Mouse (Mus musculus): ENCODE measurements around the gene Col28a1. TPM values are rescaled to one million over a fixed set of nuclear protein-coding genes. Genes with fewer than 3 reads are reported as not detected.

The Col28a1 gene
- total RNA-seq, 2 experiments from 2014 or later, result 1.3 to 1.8 TPM

DNA sequence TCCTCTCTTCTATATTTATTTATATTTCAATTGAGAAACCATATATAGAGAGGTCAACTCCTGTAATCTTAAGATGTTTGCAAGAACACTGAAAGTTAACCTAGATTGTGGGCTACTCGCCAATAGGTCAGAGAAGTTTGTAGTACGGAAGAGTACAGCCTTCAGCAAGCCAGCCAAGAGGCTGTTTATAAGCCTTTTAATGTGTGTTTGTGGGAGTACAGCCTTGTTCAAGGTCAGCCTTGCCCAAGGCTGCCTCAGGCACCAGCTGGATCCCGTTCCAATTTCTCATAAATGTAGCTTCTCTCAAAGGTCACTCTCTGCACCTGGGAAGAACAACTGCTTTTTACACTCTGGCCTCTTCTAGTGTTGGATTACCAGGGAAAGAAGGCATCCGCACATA, 146.0 kb downstream of the Col28a1 start:
- intact Hi-C loops (cut with DNase I), result no loop called here
- no peak for DNase-seq

DNA sequence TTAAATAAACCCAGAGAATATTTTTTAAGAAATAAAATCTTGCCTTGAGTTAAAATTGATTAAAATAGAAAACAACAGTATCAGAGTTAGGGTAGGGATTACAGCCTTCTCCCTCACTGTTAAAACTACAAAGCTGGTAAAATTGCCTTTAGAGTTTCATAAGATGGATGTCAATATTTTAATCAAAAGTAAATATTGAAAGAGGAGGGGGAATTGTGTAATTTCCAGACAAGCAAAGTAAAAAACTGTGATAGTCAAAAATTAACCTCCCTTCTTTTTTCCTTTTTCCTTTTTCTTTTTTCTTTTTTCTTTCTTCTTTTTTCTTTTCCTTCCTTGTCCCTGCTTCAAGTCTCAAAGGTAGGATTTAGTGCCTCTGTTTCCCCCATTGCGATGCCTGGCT, 146.6 kb downstream of the Col28a1 start:
- intact Hi-C loops (cut with DNase I), result no loop called here
- no peak for DNase-seq

DNA sequence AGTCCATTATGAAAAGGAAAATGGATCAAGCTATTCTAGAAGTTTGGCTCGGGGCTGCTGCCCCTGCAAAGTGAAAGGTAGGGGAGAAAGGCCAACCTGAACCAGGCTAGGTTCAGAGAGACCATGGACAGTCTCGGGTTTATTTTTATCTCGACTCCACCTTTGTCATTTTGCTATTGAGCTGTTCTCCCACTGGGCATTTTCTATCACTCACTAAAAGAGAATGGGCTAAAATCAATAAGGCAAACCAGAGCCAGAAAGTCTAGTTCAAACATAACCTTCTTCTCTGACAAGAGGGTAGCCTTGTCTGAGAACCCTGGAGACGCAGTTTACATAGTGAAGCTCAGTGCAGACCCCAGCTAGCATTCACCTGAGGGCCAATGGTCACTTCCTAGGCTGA, 163.7 kb downstream of the Col28a1 start:
- DNase-seq, result no peak
- intact Hi-C loops (cut with DNase I), result no loop called here

DNA sequence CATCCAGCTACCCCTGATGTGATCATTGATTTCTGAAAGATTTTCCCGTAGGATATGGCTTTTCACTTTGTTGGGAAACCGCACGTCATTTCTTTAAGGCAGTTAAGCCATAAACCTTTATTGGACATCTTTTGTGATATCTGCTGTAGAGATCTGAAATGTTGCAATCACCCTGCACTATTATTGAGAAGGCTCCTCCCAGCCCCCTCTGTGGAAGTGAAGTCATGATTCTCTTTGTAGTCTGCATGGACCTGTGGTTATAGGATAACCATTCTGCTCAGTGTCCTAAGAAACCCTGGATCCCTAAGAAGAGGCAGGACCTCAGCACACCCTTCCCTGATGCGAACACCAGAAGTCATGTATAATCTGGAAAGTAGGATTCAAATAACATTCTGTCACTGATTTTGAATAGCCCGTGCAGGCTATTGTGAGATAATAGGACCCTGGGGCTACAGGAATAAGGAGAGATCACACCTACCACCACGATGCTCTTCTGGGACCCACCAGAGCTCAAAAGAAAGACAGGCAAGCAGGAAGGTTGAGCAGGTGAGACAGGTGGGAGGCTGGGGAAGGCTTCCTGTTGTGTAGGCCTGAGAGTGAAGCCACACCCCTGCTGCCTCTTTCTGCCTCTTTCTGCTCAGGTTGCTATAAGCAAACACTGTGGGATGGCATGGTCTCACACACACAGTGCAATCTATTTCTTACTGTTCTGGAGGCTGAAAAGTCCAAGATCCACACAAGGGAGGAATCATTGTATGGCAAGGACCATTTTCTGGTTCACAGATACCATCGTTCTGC, 166.9 kb downstream of the Col28a1 start:
- DNase-seq, result no peak
- intact Hi-C loops (cut with DNase I), result no loop called here

DNA sequence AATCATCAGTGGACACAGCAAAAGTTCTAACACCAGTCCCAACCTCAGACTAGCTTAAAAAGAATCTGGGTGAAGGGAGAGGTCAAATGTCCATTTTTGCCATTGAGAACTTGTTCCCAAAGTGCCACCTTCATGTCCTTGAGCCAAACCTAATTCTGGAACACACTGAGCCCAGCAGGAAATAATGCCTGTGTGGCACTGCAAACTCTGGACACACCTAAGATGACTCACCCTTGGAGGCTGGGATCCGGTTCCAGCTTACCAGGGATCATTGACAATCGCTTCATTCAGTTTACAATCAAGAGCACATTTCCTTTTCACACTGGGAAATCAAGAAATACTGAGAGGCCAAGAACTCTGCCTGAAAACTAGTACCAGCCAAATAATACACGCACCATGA, 168.9 kb downstream of the Col28a1 start:
- no peak for DNase-seq
- intact Hi-C loops (cut with DNase I), result no loop called here

DNA sequence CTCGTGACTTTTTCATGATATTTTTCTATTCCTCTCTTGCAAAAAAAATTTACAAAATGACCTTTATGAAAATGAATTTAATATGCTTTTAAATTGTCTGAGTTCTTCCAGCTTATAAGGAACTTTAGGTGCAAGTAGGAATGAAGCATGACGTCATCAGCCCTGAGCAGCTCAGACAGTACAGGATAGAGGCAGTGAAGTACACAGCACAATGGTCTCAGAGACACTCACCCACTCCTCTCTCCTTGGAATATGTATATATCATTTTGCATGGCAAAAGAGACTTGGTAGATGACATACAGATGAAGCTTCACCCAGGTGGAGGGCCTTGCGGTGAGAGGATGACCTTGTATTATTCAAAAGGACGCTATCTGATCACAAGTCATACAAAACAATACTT, 197.7 kb downstream of the Col28a1 start:
- intact Hi-C loops (cut with DNase I), result no loop called here
- DNase-seq, result no peak

DNA sequence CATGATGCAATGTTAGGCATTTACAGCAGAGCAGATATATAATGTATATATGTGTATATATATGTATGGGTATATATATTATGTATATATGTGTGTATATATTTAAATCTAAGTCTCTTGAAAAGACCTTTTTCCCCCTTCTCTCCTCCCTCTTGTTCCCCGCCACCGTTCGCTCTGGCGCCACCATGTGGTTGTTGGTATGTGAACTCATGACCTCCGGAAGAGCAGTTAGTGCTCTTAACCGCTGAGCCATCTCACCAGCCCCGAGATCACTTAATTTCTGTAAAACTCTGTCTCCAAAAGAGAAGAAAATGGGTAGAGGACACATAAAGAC, 208.8 kb downstream of the Col28a1 start:
- intact Hi-C loops (cut with DNase I), result loop anchor here (2.0 to 10.0 kb wide), 2 partner anchors 139 to 201 kb away; partner anchors contain the start of gene C1galt1
- DNase-seq, result peak; percentile 67 to 78

DNA sequence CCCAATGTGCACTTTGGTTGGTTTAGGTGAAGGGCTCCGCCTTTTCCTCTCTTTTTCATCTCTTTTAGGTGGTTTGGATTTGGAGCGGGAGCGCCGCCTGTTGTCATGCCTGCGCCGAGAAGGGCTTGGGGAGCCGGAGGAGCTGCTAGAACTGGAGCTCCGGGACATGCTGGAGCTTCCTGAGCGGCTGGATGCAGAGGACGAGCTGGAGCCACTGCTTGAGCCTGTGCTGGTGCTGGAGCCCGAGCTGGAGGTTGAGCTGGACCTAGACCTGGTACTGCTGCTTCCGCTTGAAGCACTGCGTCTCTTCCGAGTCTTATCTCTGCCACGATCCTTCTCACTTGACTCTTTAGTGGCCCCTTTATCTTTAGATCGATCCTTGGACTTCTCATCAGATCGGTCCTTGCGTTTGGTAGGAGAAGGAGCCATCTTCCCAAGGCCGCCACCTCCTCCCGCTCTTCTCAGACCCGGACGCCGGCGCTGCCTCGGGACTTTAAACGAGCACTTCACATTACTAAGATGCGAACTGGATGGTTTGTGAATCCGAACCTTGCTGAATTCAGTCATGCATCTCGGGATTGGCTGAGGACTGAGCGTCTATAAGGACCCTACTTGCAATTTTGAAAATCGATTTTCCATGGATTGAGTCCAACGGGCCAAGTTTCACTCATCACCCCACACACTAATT, 209.3 kb downstream of the Col28a1 start:
- intact Hi-C loops (cut with DNase I), result loop anchor here (2.0 to 10.0 kb wide), 2 partner anchors 138 to 202 kb away; partner anchors contain the start of gene C1galt1
- peak; percentile 5 to 8 for DNase-seq

DNA sequence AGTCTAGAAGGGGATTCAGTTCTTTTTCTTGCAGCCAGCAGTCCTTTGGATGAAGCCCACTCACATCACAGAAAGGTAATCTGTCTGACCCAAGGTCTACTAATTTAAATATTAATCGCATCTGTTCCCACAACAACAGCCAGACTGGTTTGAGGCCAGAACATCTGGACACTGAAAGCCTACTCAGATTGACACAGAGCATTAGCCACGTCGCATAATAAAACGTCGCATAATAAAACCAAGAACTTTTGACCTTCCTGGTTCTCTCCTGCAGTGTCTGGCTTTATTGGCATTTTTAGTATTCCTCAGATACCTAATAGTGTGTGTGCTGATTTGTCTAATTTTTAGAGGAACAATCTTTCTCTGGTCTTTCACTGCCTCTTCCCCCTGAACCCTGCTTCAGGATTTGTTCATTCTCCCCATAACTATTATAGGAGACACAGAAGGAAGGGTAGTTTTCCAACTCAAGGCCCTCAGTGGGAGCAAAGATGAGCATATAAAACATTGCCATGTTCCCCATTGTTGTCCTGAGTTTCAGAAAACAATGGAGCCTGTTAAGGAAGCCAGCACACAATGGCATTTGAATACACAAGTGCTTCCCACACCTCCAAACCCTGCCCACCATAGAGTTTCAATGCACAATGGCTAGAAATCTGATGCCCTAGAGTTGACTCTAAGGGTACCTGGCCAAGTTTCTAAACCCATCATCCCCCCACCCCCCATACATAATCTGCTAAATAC, 221.2 kb downstream of the Col28a1 start:
- DNase-seq, result no peak
- intact Hi-C loops (cut with DNase I), result no loop called here

DNA sequence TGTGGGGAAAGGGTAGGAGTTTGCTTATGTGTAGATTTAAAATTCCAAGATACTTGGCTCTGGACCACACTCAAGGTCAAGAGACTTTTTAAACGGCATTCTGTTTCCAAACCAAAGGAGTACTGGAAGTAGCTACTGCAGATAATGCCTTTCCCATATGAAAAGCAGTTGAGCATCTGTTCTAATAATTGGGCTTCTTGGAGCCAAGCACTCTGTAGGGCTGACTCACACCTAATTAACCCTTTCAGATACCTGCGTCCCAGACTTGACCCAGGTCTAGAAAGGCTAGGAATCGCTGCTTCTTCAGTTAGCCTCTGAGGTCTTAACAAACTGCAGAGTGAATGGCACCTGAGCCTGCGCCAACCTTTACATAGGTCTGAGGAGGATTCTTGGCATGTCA, 223.0 kb downstream of the Col28a1 start:
- intact Hi-C loops (cut with DNase I), result no loop called here
- no peak for DNase-seq

DNA sequence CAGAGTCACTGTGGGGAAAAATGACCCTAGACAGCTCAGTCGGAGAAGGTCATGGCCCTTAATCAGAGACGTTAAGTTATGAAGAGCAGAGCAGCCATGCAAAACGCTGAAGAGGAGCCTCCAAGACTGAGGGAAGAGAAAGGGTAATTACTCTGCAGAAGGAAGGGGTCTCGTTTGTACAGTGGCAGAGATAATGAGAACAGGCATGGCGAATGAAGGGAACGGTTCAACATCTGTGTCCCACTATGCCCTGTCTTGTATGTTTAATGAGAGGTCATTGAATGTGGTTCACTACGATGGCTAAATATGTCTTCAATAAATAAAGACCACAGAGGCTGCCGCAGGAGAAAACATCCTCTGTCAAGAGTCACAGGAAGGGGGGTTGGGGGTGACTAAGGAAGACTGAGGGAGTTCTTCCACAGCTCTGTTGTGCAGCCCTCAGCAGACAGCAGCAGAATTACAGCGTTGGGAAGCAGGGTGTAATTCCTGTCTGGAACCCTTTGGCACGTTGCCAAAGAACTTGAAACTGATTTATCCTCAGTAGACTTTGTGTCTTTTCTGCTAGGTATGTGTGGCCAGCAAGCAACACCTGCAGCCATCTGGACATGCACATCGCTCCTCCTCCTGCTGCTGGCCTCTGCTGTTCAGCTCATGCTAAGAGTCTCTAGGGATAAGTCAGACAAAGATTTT, 226.4 kb downstream of the Col28a1 start:
- peak; percentile 19 to 31 for DNase-seq
- intact Hi-C loops (cut with DNase I), result no loop called here

DNA sequence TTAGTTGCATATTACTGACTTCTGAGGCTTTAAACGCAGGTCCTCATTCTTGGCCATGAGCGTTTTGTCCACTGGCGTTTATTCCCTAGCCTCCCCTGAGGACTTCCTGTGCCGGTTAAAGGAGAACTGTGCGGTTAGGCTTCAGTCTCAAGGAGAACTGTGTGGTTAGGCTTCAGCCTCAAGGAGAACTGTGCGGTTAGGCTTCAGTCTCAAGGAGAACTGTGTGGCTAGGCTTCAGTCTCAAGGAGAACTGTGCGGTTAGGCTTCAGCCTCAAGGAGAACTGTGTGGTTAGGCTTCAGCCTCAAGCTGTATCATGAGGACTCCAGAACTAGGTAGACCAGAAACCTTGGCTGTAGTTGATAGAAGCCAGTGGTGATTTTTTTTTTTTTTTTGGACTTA, 229.7 kb downstream of the Col28a1 start:
- intact Hi-C loops (cut with DNase I), result no loop called here
- no peak for DNase-seq

DNA sequence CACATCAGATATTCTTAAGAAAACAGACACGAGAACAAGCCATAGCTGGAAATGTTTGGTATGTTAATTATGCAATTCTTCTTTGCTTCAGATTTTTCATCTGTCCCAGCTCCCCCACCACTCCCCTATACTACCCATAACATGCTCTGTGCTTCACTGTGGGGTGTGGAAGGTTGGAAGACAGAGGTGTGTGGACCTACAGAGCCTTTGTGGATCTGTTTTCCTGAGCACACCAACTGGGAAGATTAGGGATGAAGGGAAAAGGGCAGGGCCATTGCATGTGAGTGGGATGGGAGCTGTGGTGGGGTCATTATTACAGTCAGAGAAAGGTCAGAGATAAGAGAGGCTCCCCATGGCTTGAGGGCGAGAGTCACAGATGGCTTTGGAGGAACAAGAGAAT, 240.2 kb downstream of the Col28a1 start:
- intact Hi-C loops (cut with DNase I), result no loop called here
- no peak for DNase-seq

DNA sequence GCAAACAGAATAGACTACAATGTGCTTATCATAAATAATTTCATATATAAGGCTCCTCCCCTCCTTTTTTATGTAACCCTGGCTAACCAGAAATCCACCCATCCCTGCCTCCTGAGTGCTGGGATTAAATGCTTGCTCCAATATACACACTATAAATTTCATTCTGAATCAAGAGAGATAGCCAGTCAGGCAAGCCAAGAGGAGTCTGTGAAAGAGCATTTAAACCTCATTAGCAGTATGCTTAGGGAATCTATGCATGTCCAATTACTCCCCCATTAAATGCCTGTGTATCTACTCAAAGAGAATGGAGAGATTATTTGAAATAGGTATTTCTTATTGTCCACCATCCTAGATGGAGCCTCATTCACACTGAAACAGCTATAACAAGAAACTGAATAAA, 240.6 kb downstream of the Col28a1 start:
- no peak for DNase-seq
- intact Hi-C loops (cut with DNase I), result no loop called here

Other genes starting within 250 kb of the Col28a1 start
- 10 to 100 TPM; 18.4 to 18.7 TPM for gene Mios, start 16.6 kb upstream of the Col28a1 start, total RNA-seq (2021)
- 10 to 100 TPM; 19.0 to 21.9 TPM for gene Rpa3, start 66.6 kb upstream of the Col28a1 start, total RNA-seq (2021)
- 1 to 10 TPM; 8.5 to 8.6 TPM for gene Umad1, start 66.7 kb upstream of the Col28a1 start, total RNA-seq (2021)
- gene Gm45062, start 66.8 kb upstream of the Col28a1 start, total RNA-seq (2021), result not detected

Measured in heart, postnatal 14 days (tissue).